Mouse (Mus musculus): Measurements from ENCODE around the gene Eid1.

DNA sequence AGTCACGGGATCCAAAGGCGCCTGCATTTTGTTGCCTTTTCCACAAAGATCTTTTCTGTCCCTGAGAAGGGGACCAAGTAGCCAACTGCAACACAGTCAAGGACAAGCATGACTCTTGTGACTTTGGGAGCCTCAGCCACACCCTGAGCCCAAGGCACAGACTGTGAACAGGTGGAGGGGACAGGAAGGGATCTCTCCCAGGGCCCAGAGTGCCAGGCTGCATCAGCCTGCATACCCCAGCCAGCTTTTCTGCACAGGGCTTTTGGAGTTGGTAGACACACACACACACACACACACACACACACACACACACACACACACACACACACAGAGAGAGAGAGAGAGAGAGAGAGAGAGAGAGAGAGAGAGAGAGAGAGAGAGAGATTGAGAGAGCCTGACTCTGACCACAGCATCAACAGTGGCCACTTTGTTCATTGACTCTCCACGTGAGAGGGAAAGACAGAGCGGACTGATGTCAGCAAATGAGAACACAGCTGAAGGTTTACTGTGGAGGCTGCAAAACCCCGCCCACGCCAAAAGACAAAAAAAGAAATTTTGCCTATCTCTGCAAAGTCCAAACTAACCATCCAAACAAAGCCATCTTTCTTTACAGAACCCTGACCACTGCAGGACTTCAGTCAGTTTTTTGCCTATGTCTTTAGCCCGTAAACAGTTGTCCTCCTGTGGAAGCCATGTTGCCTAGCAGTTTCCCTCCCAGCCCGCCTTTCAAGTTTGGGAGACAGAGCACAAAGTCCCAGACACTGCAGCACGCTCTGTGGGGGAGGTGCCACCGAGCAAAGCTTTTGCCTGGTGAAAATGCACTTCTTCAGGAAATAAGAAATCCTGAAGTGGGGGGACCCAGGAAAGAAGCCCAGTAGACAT is 11.9 kb downstream of the Eid1 start:
- TF ChIP-seq POLR2A (IDR thresholded peaks at IDR 0.05; ENCODE audit: low read depth, low read length) (no peak), CTCF (conservative IDR thresholded peaks at IDR 0.05; ENCODE audit: insufficient read depth, insufficient read length, low read depth, low read length) (no peak)

All from kidney, adult 2 months (tissue).